Mouse (Mus musculus) E14TG2a.4 (cell line): ENCODE measurements at regions not wholly inside any gene's neighbourhood (a gene's known extent, or its start where the extent isn't known, plus 50 kb on each side); places are given as distances from the start of the nearest gene placed in this dataset.

ENCODE experiments used
- CTCF ChIP-seq: conservative IDR thresholded peaks from 2 replicates; pipeline ENCODE4 v1.5.1; 2014; ENCODE audit warnings: low read length
- POU5F1 ChIP-seq: IDR thresholded peaks from 2 replicates; pipeline ENCODE4 v1.6.1; 2014; ENCODE audit warnings: low read length, borderline replicate concordance

DNA sequence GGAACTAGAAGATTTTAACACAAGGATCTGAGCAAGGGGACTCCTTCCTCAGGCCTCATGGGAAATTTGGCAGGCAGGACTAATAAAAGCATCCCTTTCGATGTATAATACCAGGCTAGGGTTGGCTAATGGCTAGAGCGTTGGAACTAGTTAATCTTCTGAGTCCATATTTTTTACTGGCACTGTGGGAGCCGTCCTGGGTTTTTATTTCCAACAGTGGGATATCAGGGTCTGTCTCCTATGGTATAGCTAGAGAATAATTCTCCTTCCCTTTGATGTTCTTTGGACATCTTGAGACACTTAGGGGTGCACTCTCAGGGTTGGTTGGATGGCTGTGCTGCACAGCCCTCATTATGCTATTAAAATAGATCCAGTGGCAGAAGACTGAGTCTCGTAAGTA lies 150.9 kb downstream of the Ttc32 start:
- TF ChIP-seq CTCF (no peak), POU5F1 (no peak)
